In genomic region chr11:23256194-23256802, GRCm38 (mm10) we compare ENCODE assay signal across 8 mouse cellular contexts. TPM values are rescaled to one million over a fixed set of nuclear protein-coding genes. Genes with fewer than 3 reads are reported as not detected.
DNase-seq lines count a peak whose midpoint lies in the region; ATAC-seq lines count a peak whose summit lies in the region.

No protein-coding gene starts in this region.

- WGBS in forebrain, embryonic 16.5 days, result under 1% methylated on average over 50 of the region's 51 CpGs
- WGBS in liver, embryonic 15.5 days (ENCODE audit: insufficient replicate concordance), result under 1% methylated on average over 49 of the region's 51 CpGs

- peak overlapping the region; percentile 61 for H3K4me3 ChIP-seq in forebrain, embryonic 16.5 days (replicated peaks; ENCODE audit: low read length)
- H3K4me3 ChIP-seq in liver, embryonic 15.5 days (replicated peaks), result peak overlapping the region; percentile 96

- peak overlapping the region; percentile 98 for H3K9ac ChIP-seq in forebrain, embryonic 16.5 days (replicated peaks; ENCODE audit: low read depth, low read length)
- H3K9ac ChIP-seq in liver, embryonic 15.5 days, result peak overlapping the region; percentile 99

- H3K27me3 ChIP-seq in forebrain, embryonic 16.5 days (replicated peaks; ENCODE audit: control insufficient read depth, insufficient read depth, low read length), result no peaks in the 10 kb centered on the region
- no peaks in the 10 kb centered on the region for H3K27me3 ChIP-seq in liver, embryonic 15.5 days

- DNase-seq in adrenal gland, postnatal 25 days, result peak; percentile 44
- DNase-seq in adrenal gland, postnatal 4 days (ENCODE audit: low spot score in 2 of 2), result no peak
- DNase-seq in 3T3-L1 (ENCODE audit: low read depth, low spot score), result peak; percentile 39
- DNase-seq in cerebellum, postnatal 36 days, result no peak
- DNase-seq in urinary bladder, adult 18-20 months (ENCODE audit: low spot score in 2 of 2), result no peak
- no peak for DNase-seq in frontal cortex, postnatal 14 days (ENCODE audit: low spot score in 2 of 2)

- H3K36me3 ChIP-seq in forebrain, embryonic 16.5 days (ENCODE audit: control insufficient read depth, insufficient read depth), result no peaks in the 10 kb centered on the region
- H3K36me3 ChIP-seq in liver, embryonic 15.5 days (replicated peaks), result peaks cover 14% of the 10 kb centered on the region; the same call in 1 of the 2 replicates

- H3K27ac ChIP-seq in forebrain, embryonic 16.5 days (ENCODE audit: low read length), result peak overlapping the region; percentile 100
- peak overlapping the region; percentile 94 for H3K27ac ChIP-seq in liver, embryonic 15.5 days (replicated peaks)

- H3K4me2 ChIP-seq in forebrain, embryonic 16.5 days (ENCODE audit: low read length), result peak overlapping the region; percentile 93
- H3K4me2 ChIP-seq in liver, embryonic 15.5 days, result peak overlapping the region; percentile 90

- H3K9me3 ChIP-seq in forebrain, embryonic 16.5 days (ENCODE audit: control insufficient read depth, low read length), result no peaks in the 10 kb centered on the region
- H3K9me3 ChIP-seq in liver, embryonic 15.5 days (replicated peaks), result no peaks in the 10 kb centered on the region

- no peak; the same call in 1 of the 2 replicates for ATAC-seq in forebrain, embryonic 16.5 days
- peak; percentile 2 for ATAC-seq in liver, embryonic 15.5 days (ENCODE audit: insufficient read depth)

- H3K4me1 ChIP-seq in forebrain, embryonic 16.5 days (replicated peaks; ENCODE audit: control insufficient read depth, insufficient read depth, low read length), result peaks cover 16% of the 10 kb centered on the region
- peaks cover 52% of the 10 kb centered on the region for H3K4me1 ChIP-seq in liver, embryonic 15.5 days (replicated peaks)

RNA-seq across cellular contexts. Expression of gene Xpo1, which starts 0.5 kb away (rescaled TPM):
- 75.0 and 75.3 TPM in 2 replicates for total RNA-seq in adrenal gland, postnatal 25 days (2021)
- 10 to 100 TPM; 80.7 to 96.7 TPM for total RNA-seq in adrenal gland, postnatal 4 days (2021)
- 92.3 and 105 TPM in 2 replicates for polyA plus RNA-seq in forebrain, embryonic 16.5 days (2015; fragmentation: Nextera tagmentation; extraction: Ambion mirVana)
- 40.7 and 42.3 TPM in 2 replicates for polyA plus RNA-seq in liver, embryonic 15.5 days (2015; fragmentation: Nextera tagmentation; extraction: Ambion mirVana)

RNA-seq across cellular contexts. Expression of gene Usp34, which starts 50.4 kb away (rescaled TPM):
- 67.5 and 72.9 TPM in 2 replicates for total RNA-seq in adrenal gland, postnatal 25 days (2021)
- 10 to 100 TPM; 59.1 to 72.1 TPM for total RNA-seq in adrenal gland, postnatal 4 days (2021)
- 34.1 and 35.6 TPM in 2 replicates for polyA plus RNA-seq in forebrain, embryonic 16.5 days (2015; fragmentation: Nextera tagmentation; extraction: Ambion mirVana)
- 7.7 and 8.3 TPM in 2 replicates for polyA plus RNA-seq in liver, embryonic 15.5 days (2015; fragmentation: Nextera tagmentation; extraction: Ambion mirVana)

Comparison
In these comparisons a context has a peak if more than half of its experiments do, and no peak if none do; other contexts are left out.
1. DNase-seq: peak in adrenal gland, postnatal 25 days (single experiment) and 3T3-L1 (single experiment); none in adrenal gland, postnatal 4 days (0 of 2), cerebellum, postnatal 36 days (0 of 2), urinary bladder, adult 18-20 months (0 of 2) and frontal cortex, postnatal 14 days (0 of 2).